Mouse (Mus musculus): ENCODE measurements around the gene Dip2b. TPM values are rescaled to one million over a fixed set of nuclear protein-coding genes. Genes with fewer than 3 reads are reported as not detected.

Gene Dip2b
- total RNA-seq, 2 experiments from 2014 or later, result 5.8 to 8.3 TPM

DNA sequence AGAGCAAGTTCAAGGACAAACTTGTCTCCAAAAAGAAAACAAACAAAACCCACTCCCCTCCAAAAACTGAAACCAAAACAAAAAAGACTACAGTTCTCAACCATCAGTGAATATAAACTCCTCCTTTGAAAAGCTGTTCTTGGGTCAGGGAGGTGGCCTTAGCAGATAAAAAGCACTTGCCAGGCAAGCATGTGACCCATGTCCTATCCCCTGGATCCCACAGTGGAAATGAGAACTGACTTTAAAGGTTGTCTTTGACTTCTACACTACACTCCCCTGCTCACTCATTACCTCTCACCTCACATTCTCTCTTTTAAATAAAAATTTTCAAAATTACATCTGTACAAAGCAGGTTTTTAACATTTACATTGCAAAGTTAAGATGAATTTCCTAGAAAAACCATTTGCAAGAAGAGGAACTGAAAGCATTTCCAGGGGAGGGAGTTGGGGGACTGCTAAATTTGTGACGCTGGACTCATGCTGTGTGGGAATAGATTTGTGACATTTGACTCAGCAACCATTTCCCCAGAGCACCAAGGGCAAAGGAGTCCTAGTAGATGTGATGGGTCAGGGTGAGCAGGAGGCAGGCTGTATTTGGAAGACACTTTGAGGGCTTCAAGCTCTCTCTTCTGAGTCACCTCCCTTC is 42.5 kb downstream of the Dip2b start:
- no peak for TF ChIP-seq CTCF (IDR thresholded peaks at IDR 0.05)
- H3K4me3 ChIP-seq, result no peak overlapping the region
- peak overlapping the region; percentile 17 for H3K27ac ChIP-seq
- no peak for DNase-seq
- intact Hi-C loops (cut with DNase I), result no loop called here

DNA sequence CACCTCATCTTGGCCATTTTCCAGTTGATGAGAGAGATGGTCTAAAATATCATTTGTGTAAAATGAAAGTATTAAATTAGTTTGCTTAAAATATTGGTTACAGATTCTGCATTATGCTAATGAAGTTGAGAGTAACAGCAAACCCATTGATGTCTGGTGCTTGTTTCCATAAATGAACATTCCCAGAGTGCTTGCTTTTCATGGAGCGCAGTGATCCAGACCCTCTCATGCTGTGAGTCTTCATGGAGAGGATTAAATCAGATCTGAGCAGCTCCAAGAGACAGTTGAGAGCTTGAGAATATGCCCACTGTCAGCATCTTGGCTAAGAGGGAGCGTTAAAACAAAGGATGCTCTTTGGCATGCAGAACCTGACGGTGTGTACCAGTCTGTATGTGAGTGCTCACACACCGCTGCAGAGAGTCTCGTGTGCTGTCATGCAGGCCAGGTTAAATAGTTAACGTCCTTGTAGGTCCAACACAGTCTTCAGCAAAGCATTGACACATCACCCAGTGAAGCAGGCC is 43.1 kb downstream of the Dip2b start:
- peak overlapping the region; percentile 63; the same call in 1 of the 2 replicates for H3K27ac ChIP-seq
- TF ChIP-seq CTCF (IDR thresholded peaks at IDR 0.05), result no peak
- intact Hi-C loops (cut with DNase I), result no loop called here
- no peak overlapping the region for H3K4me3 ChIP-seq
- DNase-seq, result no peak

DNA sequence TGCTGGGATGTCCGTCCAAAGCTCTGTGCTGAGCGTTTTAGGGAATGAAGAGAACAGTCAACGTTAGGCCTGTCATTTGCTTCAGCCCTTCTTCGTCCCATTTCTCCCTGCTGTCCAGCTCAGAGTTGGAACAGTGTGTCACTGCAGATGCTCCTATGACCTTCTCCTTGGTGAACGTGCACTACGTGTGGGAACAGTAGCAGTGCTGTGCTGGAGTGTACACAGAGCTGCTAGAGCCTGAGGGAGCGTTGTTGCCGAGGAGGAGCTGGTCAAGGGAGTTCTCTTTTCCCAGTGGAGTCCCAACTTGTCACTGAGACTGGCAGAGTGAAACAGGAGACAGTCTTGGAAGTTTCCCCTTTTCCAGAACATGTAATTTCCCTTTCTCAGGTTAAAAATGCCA is 43.6 kb downstream of the Dip2b start:
- no peak for TF ChIP-seq CTCF (IDR thresholded peaks at IDR 0.05)
- intact Hi-C loops (cut with DNase I), result no loop called here
- no peak for DNase-seq
- no peak overlapping the region for H3K4me3 ChIP-seq
- peak overlapping the region; percentile 63 for H3K27ac ChIP-seq

DNA sequence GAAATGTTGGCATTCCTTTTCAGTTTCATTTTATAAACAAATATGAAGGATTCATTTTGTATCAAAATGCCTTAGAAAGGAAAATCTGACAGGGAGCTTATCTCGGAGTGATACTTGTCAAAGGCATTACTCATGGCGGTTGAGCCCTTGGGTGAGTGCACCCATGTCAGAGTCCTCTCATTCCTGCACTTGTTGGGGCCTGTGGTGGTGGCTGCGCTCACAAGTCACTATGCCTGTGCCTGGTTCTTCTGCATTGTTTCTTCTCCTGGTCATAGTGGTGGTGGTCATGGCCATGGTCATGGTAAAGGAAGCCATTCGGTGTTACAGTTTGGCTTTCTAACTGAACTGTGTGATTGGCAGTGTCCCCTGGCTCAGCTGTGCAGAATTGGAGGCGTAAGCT is 44.3 kb downstream of the Dip2b start:
- no peak for TF ChIP-seq CTCF (IDR thresholded peaks at IDR 0.05)
- intact Hi-C loops (cut with DNase I), result no loop called here
- H3K4me3 ChIP-seq, result no peak overlapping the region
- H3K27ac ChIP-seq, result peak overlapping the region; percentile 63; the same call in 1 of the 2 replicates
- DNase-seq, result no peak

DNA sequence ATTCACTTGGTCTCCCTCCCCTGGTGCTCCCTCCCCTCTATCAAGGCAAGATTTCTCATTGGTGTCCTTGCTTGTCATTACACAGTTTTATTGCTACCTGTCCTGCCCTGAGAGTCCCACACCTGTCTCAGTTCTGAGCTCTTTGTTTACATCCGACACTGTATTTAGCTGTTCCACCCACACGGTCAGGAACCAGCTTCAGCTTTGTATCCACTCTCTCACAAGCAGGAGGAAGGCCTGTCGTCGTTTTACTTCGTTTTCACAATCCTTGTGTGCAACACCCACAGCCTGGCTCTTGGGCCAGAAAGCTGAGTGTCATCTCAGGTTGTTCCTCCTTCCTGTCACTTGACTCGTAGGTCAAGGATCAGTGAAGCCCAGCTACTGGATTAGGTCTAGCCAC is 45.4 kb downstream of the Dip2b start:
- no peak overlapping the region for H3K27ac ChIP-seq
- intact Hi-C loops (cut with DNase I), result no loop called here
- DNase-seq, result no peak
- TF ChIP-seq CTCF (IDR thresholded peaks at IDR 0.05), result no peak
- H3K4me3 ChIP-seq, result no peak overlapping the region

DNA sequence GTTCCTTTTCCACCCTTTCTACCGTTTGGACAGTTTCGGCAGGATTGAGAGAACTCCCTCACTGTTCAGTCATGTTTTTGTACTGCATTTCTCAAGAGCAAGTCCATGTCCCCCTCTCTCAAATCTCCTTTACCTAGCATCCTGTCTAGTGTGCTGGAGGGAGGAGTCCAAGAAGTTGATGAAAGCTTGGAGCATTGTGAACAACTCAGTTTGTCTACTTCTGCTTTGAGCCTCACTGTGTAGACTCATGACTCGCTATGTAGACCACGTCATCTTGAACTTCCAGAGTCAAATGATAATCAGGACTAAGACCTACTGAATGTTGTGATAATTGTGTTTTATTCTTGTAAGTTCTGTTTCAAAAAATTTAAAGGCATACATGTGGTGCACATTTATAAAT is 46.4 kb downstream of the Dip2b start:
- no peak overlapping the region for H3K4me3 ChIP-seq
- no peak overlapping the region for H3K27ac ChIP-seq
- DNase-seq, result no peak
- intact Hi-C loops (cut with DNase I), result no loop called here
- no peak for TF ChIP-seq CTCF (IDR thresholded peaks at IDR 0.05)

DNA sequence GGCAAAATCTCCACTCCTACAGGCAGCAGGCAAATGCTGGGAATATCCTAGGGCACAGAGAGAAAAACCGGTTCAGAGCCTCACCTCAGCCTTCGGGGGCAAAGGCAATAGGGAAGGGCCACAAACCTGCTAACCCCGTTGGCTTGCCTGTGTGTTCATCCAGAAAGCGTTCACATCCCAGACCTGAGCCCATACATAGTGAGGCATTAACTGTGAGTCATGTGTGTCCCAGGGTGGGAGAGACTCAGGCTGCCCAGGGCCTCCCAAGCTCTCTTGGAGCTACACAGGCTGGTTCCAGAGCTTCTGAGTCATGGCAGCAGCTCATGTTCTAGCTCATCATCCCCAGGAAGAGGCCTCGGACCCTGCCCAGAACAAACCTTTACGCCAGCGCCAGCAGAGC is 49.6 kb downstream of the Dip2b start:
- intact Hi-C loops (cut with DNase I), result no loop called here
- peak; percentile 29 for DNase-seq
- peak overlapping the region; percentile 10 for H3K27ac ChIP-seq
- no peak overlapping the region for H3K4me3 ChIP-seq
- TF ChIP-seq CTCF (IDR thresholded peaks at IDR 0.05), result no peak

DNA sequence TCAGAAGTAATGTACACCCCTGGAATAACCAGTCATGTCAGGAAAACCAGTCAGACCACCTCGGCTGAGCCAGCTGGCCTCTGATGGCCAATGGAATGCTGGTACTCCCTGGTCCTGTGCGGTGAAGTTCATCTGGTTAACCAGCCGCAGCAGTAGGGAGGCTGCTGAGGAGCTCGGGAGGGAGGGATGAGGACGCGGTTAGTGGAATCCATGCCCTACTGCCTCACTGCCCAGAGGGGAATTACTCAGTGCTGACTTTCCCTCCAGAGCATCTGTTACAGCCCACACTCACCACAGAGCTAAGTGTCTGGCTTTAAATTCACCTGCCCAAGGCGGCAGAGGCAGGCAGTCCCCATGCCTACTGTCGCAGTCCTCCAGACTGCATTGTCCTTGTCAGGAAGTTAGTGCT is 51.2 kb downstream of the Dip2b start:
- intact Hi-C loops (cut with DNase I), result no loop called here
- peak overlapping the region; percentile 24; the same call in 1 of the 2 replicates for H3K27ac ChIP-seq
- DNase-seq, result peak; percentile 29
- no peak overlapping the region for H3K4me3 ChIP-seq
- TF ChIP-seq CTCF (IDR thresholded peaks at IDR 0.05), result peak; percentile 6; the same call in 1 of the 2 replicates

DNA sequence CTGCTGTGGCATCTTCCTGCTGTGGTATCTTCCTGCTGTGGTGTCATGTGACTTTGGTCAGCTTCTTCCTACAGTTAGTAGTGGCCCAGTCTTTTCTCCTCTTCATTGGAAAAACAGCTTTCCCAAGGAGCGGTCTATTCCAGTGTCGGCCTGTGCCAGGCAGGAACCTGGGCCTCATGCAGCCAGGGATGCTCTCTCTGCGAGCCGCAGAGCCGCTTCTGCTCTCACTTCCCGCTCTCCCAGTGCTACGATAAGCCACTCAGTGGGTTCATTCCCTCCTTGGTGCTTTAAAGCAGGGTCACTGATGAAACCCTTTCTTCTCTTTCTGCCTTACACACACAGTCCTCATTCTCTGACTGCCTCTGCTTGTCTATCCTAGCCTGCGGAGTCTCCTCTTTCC is 53.4 kb downstream of the Dip2b start:
- no peak for TF ChIP-seq CTCF (IDR thresholded peaks at IDR 0.05)
- Histone ChIP-seq H3K4me3 (no peak overlapping the region), H3K27ac (no peak overlapping the region)
- intact Hi-C loops (cut with DNase I), result no loop called here
- DNase-seq, result no peak

DNA sequence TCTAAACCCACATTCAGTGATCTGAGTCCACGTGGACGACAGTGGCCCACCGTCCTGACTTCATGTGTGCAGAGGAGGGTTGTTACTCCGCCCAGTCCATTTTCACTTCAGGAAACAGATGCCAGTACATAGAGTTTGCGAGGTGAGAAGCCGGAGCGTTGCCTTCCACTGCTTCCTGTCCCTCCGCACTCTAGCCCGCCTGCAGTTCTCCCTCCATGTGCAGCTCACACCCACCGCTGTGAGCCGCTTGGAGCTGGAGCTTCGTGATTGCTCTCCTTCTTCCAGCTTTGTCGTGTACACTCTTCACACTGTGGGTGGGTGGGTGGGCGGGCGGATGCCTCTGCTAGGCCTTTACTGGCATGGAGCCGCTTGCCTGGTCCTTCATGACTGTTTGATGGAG is 53.8 kb downstream of the Dip2b start:
- Histone ChIP-seq H3K27ac (no peak overlapping the region), H3K4me3 (no peak overlapping the region)
- DNase-seq, result no peak
- intact Hi-C loops (cut with DNase I), result no loop called here
- TF ChIP-seq CTCF (IDR thresholded peaks at IDR 0.05), result no peak

DNA sequence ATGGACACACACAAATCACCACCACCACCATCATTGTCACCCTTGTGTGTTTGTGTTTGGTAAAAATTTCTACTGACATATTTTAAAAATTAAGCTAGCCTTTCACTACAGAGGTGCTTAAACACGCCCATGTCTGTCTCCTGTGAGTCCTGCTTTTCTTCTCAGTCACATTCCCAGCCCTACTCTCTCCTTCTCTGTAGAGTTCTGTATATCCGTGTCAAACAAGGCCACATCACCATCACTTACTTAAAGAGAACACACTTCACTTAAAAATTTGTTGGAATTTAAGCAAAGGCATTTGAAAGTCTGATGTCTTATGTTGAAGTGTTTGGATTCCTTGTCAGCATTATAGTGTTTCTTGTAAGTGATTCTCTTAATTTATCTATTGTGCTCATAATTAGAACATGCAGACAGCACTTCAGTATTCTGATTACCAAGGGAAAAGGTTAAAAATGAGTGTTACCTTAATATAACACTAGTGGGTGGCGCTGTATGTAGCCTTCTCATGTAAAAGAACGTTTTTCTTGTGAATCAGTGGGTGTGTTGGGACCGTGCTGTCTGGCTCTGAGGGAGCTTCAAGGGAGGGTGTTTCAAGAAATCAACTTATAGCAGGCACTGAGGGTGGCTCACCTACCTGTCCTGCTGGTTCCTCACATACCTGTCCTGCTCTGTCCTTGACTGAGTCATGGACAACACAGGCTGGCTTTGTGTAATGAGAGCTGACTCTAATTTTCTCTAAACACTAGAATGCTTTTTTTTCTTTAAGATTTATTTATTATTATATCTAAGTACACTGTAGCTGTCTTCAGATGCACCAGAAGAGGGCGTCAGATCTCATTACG is 58.3 kb downstream of the Dip2b start:
- no peak overlapping the region for H3K27ac ChIP-seq
- intact Hi-C loops (cut with DNase I), result no loop called here
- no peak for DNase-seq
- H3K4me3 ChIP-seq, result no peak overlapping the region
- TF ChIP-seq CTCF (IDR thresholded peaks at IDR 0.05), result no peak

DNA sequence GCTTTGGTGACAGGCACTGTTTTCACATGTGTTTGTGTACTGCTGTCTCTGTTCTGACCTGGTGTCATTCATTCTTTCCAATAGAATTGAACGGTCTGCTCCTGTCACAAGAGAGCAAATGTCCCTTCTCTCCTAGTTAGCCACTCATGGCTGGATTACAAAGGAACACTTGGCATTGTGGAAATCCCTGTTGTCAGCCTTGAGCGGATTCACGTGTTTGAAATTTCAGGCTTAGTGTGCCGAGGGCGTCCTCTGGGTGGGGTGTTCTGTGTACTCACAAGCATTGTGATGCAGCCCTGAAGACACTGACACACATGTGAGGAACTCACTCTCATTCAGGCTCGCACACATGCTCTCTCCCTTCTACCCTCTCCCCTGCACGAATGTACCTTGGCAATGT is 61.9 kb downstream of the Dip2b start:
- no peak for DNase-seq
- Histone ChIP-seq H3K27ac (0 out of 2 replicates have a peak overlapping the region, but pooled peaks have one; percentile 1), H3K4me3 (no peak overlapping the region)
- intact Hi-C loops (cut with DNase I), result no loop called here
- TF ChIP-seq CTCF (IDR thresholded peaks at IDR 0.05), result no peak

DNA sequence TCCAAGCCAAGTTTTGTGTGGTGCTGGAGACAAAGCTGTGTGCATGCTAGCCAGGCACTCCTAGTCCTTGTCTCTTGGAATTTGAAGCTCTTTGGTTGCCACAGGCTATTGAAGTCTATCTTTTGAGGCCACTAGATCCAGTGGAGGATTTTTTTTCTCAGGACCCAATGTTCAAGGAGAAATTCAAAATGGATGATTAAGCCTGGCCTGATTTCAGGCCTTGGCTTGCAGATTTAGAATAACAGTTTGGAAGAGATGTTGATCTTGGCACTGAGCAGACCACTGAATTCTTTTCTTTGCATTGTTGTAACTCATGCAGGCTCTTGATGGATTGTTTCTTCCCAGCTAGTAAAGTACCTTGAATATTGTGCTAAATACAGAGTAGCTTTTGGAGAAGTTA is 62.7 kb downstream of the Dip2b start:
- Histone ChIP-seq H3K27ac (peak overlapping the region; percentile 20; the same call in 1 of the 2 replicates), H3K4me3 (peak overlapping the region; percentile 13; the same call in 1 of the 2 replicates)
- no peak for TF ChIP-seq CTCF (IDR thresholded peaks at IDR 0.05)
- intact Hi-C loops (cut with DNase I), result no loop called here
- no peak for DNase-seq

Measured in gastrocnemius, adult 2 months (tissue).